Mouse (Mus musculus) embryonic facial prominence, embryonic 10.5 days (tissue): Measurements from ENCODE around the gene F2r. TPM values are rescaled to one million over a fixed set of nuclear protein-coding genes. Genes with fewer than 3 reads are reported as not detected.

Experiments
- DNase-seq: peaks from one replicate; pipeline ENCODE4 v3.0.0-alpha.2; 2017; ENCODE audit warnings: low spot score
- H3K27ac ChIP-seq: fragments of 300-500 bp; sonication (generic); replicated peaks from 2 replicates; pipeline ENCODE4 v1.5.1; 2016; ENCODE audit warnings: mild to moderate bottlenecking
- H3K27me3 ChIP-seq: fragments of 300-500 bp; sonication (generic); replicated peaks from 2 replicates; pipeline ENCODE4 v1.6.1; 2016; ENCODE audit warnings: low read depth, mild to moderate bottlenecking; ENCODE audit not compliant: poor library complexity, severe bottlenecking
- H3K36me3 ChIP-seq: fragments of 300-500 bp; sonication (generic); replicated peaks from 2 replicates; pipeline ENCODE4 v1.6.1; 2016; ENCODE audit warnings: mild to moderate bottlenecking, moderate library complexity
- H3K4me1 ChIP-seq: fragments of 300-500 bp; sonication (generic); 2 replicates; pipeline ENCODE4 v1.6.1; 2016
- H3K4me3 ChIP-seq: fragments of 300-500 bp; sonication (generic); 2 replicates; pipeline ENCODE4 v1.5.1; 2016; ENCODE audit warnings: mild to moderate bottlenecking, moderate library complexity
- H3K9me3 ChIP-seq: fragments of 300-500 bp; sonication (generic); 2 replicates; pipeline ENCODE4 v1.6.1; 2016; ENCODE audit warnings: mild to moderate bottlenecking
- WGBS: fragments of 180-500 bp; shearing (Covaris S2); methylation state at CpG from one replicate; pipeline ENCODE4 v1.1.7; 2016; 5-methylcytosine and 5-hydroxymethylcytosine counted together
- polyA plus RNA-seq: library from polyadenylated mRNA; unstranded; fragments of >200 nt; fragmentation: Nextera tagmentation; extraction: Ambion mirVana; gene quantifications from 2 replicates; pipeline ENCODE4 v1.2.1, GENCODE M21; 2016

The F2r gene
- polyA plus RNA-seq, 1 experiment from 2014 or later = 120 TPM

DNA sequence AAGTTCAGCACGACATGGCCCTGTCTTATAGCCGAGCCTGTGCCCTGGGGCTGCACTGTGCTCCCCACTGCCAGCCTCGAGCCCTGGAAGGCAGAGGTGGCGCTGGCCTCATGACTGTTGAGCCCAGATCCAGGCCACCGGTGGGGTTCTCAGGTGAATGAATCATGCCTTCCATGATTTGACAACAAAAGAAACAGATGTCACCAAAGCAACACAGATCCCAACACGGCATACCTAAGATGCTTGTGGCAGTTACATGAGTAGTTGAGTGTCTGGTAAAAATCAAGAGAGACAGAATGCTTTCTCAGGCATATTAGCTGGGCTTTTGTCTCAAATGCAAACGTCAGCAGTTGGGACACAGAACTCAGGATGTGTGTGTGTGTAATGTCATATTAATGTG, 25.5 kb upstream of the F2r start:
- H3K4me3 ChIP-seq = no peak overlapping the region
- no peaks in the 10 kb centered on the region for H3K27me3 ChIP-seq
- peak overlapping the region; percentile 45 for H3K27ac ChIP-seq
- no peaks in the 10 kb centered on the region for H3K9me3 ChIP-seq
- DNase-seq = no peak
- peaks cover 33% of the 10 kb centered on the region for H3K4me1 ChIP-seq
- WGBS = 46% methylated on average over 7 of the region's 7 CpGs
- peaks cover 40% of the 10 kb centered on the region for H3K36me3 ChIP-seq

DNA sequence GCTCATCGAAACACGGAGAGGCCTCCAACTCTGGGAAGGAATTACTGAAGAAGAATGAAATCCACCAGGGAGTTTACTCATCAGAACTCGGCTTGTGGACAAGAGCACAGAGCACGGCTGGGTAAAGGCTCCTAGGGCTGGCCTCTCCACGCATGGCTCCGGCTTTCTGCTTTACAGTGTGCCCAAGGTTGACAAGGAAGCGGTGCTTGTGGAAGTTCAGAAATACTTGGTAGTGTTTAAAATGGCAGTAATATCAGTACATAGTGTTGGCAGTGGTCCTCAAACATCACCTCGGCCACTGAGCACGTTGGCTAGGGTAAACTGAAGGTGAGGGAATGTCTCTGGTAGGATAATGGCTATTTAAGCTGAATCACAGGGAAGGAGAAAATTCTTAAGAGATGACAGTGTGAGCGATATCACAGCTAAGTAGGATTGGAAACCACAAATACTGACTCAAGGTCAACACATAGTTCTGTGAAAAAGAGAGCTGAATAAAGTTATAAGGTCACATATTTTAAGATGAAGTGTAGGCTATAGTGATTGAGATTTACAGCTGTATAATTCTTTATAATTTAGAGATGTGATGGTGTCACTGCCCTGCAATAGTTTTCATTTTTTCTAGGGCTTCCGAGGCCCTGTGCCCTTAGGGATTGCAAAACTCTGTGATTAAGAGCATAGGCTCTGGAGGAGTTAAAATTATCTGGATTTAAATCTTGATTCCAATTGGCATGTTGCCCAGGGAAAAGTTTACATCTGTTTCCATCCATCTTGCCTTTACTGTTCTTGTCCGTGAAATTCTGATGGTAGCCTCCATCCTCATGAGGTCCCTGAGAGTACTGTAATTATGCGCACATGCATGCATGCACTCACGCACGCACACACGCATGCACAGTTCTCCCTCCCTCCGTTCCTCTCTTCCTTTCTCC, 23.0 kb upstream of the F2r start:
- H3K27ac ChIP-seq = no peak overlapping the region
- no peaks in the 10 kb centered on the region for H3K9me3 ChIP-seq
- 93% methylated on average over 17 of the region's 17 CpGs for WGBS
- no peak for DNase-seq
- no peak overlapping the region for H3K4me3 ChIP-seq
- H3K27me3 ChIP-seq = no peaks in the 10 kb centered on the region
- peaks cover 40% of the 10 kb centered on the region for H3K4me1 ChIP-seq
- H3K36me3 ChIP-seq = peaks cover 36% of the 10 kb centered on the region

DNA sequence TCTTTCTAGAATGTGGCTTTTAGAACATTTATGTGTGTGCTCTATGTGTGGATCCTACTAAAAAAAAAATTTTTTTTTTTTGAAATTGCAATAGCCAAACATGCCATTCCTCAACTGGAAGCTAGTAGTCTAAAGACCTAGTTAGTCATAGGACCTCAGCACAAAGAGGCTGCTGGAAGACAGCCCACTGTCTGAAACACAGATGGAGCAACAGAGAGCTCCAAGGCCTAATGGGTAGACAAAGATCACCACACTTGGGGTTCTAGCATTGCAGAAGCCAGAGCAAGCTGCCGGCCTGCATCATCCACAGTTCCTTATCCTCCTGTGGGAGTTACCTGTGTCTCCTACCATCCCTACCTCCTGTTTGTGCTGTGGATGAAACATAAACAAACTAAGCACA, 22.1 kb upstream of the F2r start:
- Histone ChIP-seq H3K4me3 (no peak overlapping the region), H3K27me3 (no peaks in the 10 kb centered on the region), H3K27ac (no peak overlapping the region), H3K4me1 (peaks cover 46% of the 10 kb centered on the region), H3K36me3 (peaks cover 27% of the 10 kb centered on the region), H3K9me3 (no peaks in the 10 kb centered on the region)
- no peak for DNase-seq
- WGBS = 88% methylated on average over 1 of the region's 1 CpGs

DNA sequence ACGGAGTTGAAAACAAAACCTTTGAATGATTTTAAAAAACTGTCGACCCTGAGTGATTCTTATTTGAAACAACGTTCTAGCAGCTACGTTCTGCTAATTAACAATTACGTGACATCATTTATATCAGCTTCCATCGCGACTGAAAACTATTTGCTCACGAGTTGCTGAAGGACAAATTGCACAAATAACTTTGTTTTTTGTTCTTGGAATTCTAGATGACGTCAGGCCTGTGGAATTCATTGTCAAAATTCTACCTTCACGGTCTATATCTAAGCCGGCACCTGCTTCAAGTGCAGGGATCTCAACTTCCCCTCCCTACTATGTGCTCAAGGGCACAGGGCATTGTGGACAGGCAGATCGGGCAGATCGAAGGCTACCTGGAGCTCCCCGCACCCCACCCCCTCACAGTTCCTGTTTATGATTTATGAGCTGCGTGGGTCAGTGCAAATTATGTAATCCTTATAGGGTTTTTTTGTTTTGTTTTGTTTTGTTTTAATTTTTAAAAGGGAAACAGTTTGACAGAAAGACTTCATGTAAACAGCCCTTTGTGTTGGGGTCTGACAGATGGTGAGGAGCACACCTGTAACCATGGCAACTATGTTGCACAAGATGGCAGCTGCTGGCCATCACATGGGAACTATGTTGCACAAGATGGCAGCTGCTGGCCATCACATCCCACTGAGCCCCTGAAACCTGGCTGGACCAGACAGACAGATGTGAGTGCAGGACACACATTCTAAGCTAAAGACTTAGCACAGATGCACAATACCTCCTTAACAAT, 21.2 kb upstream of the F2r start:
- DNase-seq = peak; percentile 25
- WGBS = 66% methylated on average over 15 of the region's 15 CpGs
- no peaks in the 10 kb centered on the region for H3K9me3 ChIP-seq

DNA sequence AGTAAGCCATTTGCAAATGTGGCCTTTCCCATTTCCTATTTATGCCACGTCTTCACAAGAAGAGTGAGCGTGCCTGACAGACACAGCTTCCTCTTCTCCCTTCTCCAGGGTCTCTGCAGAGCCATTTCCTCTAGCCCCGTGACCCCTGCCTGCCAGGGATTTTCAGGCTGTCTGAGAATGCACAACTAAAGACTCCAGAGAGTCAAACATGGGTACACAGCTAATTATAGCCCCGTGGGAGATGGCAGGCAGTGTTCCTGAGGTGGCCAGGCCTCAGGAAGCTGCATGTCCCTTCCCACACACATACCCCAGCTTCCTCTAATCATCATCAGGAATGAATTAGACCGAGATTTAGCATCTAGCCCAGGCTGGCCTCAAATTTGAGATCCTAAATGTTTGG, 20.6 kb upstream of the F2r start:
- DNase-seq = peak; percentile 59
- H3K36me3 ChIP-seq = peaks cover 18% of the 10 kb centered on the region; the same call in 1 of the 2 replicates
- H3K27me3 ChIP-seq = no peaks in the 10 kb centered on the region
- H3K4me3 ChIP-seq = no peak overlapping the region
- H3K27ac ChIP-seq = peak overlapping the region; percentile 72
- H3K9me3 ChIP-seq = no peaks in the 10 kb centered on the region
- peaks cover 41% of the 10 kb centered on the region for H3K4me1 ChIP-seq
- WGBS = 21% methylated on average over 5 of the region's 5 CpGs

More for the DNA sequence above, 21.2 kb upstream of the F2r start:
- H3K4me1 ChIP-seq = peaks cover 46% of the 10 kb centered on the region
- H3K27ac ChIP-seq = peak overlapping the region; percentile 72
- H3K4me3 ChIP-seq = no peak overlapping the region
- H3K36me3 ChIP-seq = peaks cover 24% of the 10 kb centered on the region
- no peaks in the 10 kb centered on the region for H3K27me3 ChIP-seq

DNA sequence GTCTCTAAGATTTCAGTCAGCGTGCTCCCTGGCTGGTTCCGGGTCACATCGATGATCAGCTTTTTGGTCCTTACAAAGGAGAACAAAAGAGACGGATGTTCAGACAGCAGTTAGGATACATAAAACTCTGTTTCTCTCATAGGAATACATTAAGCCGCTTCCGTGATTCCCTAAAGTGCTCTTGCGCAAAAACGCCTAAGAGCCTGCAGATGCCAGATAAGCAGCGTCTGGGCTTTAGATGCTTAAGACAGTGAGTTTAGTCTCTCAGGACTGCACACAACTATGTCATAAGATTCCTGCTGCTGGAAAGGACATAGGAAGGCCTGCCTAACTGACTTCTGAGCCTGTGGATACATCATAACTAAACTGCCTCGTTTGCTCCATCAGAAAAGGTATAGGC, 19.4 kb upstream of the F2r start:
- Histone ChIP-seq H3K9me3 (no peaks in the 10 kb centered on the region), H3K27me3 (no peaks in the 10 kb centered on the region), H3K27ac (peak overlapping the region; percentile 26; the same call in 1 of the 2 replicates), H3K4me3 (no peak overlapping the region), H3K36me3 (peaks cover 16% of the 10 kb centered on the region; the same call in 1 of the 2 replicates), H3K4me1 (peaks cover 31% of the 10 kb centered on the region)
- 82% methylated on average over 10 of the region's 10 CpGs for WGBS
- DNase-seq = no peak

DNA sequence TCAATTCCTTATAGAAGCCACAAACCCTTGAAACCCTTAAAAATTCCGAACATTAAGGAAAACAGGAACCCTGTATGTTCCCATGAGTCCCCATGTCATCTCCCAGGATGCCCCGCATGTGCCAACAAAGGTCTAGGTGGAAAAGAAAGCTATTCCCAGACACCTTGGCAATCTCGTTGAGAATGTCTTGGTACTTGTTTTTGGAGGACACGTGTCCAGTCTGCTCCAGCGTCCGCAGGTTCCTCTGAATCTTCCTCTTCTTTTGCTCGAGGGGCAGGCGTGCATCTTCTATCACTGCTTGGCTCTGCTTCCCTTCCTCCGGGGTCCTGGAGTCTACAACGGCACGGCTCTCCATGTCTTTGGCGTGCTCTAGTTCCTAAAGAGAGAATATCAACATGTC, 17.0 kb upstream of the F2r start:
- no peaks in the 10 kb centered on the region for H3K27me3 ChIP-seq
- DNase-seq = no peak
- 91% methylated on average over 12 of the region's 12 CpGs for WGBS
- H3K9me3 ChIP-seq = no peaks in the 10 kb centered on the region
- peaks cover 22% of the 10 kb centered on the region for H3K36me3 ChIP-seq
- no peak overlapping the region for H3K27ac ChIP-seq
- H3K4me3 ChIP-seq = no peak overlapping the region
- H3K4me1 ChIP-seq = peaks cover 31% of the 10 kb centered on the region

DNA sequence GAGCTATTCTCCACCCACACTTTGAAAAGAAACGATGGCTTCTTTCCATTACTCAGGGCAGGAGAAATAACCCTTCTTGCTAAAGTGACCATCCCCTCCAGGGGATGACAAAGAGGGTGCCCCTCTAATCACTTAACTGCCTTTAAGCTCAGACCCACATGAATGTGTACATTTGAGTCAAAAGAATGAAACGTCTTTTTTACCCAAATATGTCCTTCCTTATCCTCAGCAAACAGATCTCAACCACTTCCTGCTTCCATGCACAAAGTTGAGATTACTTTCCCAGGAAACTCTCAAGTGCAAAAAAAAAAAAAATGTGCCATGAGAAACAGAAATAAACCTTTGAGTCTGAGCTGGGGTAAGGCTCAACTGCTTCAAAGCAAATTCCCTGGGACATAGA, 16.2 kb upstream of the F2r start:
- Histone ChIP-seq H3K36me3 (peaks cover 30% of the 10 kb centered on the region), H3K9me3 (no peaks in the 10 kb centered on the region), H3K27ac (no peak overlapping the region), H3K4me3 (no peak overlapping the region), H3K4me1 (peaks cover 26% of the 10 kb centered on the region), H3K27me3 (no peaks in the 10 kb centered on the region)
- DNase-seq = no peak
- WGBS = 43% methylated on average over 2 of the region's 2 CpGs

DNA sequence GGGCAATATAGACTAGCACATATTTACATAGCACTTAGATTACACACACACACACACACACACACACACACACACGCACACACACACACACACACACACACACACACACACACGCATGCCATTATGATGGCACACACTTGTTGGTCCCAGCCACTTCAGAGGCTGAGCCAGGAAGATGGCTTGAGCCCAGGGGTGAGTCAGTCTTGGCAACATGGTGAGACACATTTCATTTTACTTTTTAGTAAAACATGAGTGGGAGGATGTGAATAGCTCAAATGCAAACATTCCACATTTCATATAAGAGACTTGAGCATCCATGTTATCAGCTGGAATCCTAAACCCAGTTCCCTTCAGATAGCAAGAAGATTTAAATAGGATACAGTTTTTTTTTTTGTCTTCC, 15.1 kb upstream of the F2r start:
- no peaks in the 10 kb centered on the region for H3K9me3 ChIP-seq
- no peaks in the 10 kb centered on the region for H3K27me3 ChIP-seq
- H3K36me3 ChIP-seq = peaks cover 40% of the 10 kb centered on the region
- H3K4me1 ChIP-seq = peaks cover 15% of the 10 kb centered on the region
- no peak for DNase-seq
- no peak overlapping the region for H3K4me3 ChIP-seq
- H3K27ac ChIP-seq = no peak overlapping the region
- WGBS = 73% methylated on average over 2 of the region's 2 CpGs

DNA sequence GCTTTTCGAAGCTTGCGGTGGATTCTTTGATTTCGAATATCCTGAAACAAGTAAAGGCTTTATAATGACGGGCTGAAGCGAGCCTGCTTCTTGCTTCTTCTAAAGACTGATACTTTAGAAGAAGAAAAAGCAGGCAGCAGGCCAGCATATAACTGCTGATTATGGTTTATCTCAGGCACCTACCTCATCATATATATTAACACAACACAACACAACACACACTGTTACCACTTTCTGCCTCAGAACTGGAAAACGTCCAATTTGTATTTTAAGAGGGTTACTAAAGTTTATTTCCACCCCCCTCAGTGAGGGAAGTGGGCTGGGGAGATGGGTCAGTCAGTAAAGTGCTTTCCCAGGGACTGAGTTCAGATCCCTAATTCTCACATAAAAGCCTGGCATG, 13.9 kb upstream of the F2r start:
- Histone ChIP-seq H3K9me3 (no peaks in the 10 kb centered on the region), H3K27ac (no peak overlapping the region), H3K4me3 (no peak overlapping the region), H3K4me1 (peaks cover 7% of the 10 kb centered on the region), H3K36me3 (peaks cover 49% of the 10 kb centered on the region), H3K27me3 (no peaks in the 10 kb centered on the region)
- 93% methylated on average over 6 of the region's 6 CpGs for WGBS
- DNase-seq = no peak

DNA sequence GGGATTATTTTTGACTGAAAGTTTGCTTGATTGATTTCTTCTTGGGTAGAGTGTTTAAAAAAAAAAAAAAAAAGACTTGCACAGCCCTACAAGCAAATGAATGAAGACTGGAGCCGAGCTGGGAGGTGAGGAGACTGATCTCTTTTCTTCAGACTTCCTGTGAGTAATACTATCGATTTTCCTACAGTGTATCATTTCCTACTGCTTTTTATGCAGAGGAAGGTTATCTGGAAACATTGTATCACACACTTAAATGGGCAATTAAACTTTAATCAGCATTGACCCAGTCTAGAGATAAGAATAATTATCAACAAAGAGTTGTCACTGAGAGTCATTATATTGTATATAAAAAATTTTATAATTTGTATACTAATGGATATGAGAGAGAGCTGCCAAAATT, 12.5 kb upstream of the F2r start:
- Histone ChIP-seq H3K9me3 (no peaks in the 10 kb centered on the region), H3K4me1 (peaks cover 5% of the 10 kb centered on the region; the same call in 1 of the 2 replicates), H3K36me3 (peaks cover 46% of the 10 kb centered on the region), H3K4me3 (no peak overlapping the region), H3K27me3 (no peaks in the 10 kb centered on the region), H3K27ac (no peak overlapping the region)
- WGBS = 81% methylated on average over 2 of the region's 2 CpGs
- no peak for DNase-seq

DNA sequence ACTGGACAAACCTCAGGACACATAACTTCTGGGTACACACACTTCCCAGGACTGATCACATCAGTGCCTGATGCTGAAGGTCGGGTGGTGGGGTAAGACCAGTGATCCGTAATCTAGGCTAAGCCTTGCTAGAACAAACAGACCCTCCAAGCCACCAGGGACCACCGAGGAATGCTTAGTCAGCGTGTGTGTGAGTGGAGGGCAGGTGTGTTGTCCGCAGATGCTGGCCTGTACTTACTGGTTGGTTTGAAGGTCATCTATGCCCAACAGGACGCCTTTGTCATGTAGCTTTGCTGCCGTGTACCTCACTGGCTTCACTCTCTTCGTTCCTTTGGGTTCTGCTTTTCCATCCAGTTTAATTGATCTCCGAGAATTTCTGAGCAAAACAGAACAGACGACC, 11.5 kb upstream of the F2r start:
- WGBS = 87% methylated on average over 10 of the region's 10 CpGs
- H3K36me3 ChIP-seq = peaks cover 40% of the 10 kb centered on the region
- DNase-seq = no peak

More for the DNA sequence above, 11.5 kb upstream of the F2r start:
- H3K4me1 ChIP-seq = peaks cover 5% of the 10 kb centered on the region; the same call in 1 of the 2 replicates
- no peaks in the 10 kb centered on the region for H3K27me3 ChIP-seq
- no peak overlapping the region for H3K27ac ChIP-seq
- H3K4me3 ChIP-seq = no peak overlapping the region
- no peaks in the 10 kb centered on the region for H3K9me3 ChIP-seq
